1 mouse cellular context compared by ENCODE assay signal in genomic region chr7:28442688-28443087, GRCm38 (mm10).
TF ChIP-seq lines count a peak whose summit lies in the region.

No protein-coding gene starts in this region.

TF ChIP-seq in CH12.LX, 34 proteins besides CTCF, POLR2A, EP300 and RAD21 (continued from another document):
- TF ChIP-seq ETS1 (conservative IDR thresholded peaks at IDR 0.05; ENCODE audit: low read depth, low read length) (peak; percentile 58), MAFK (IDR thresholded peaks at IDR 0.05; ENCODE audit: insufficient replicate concordance, low read length) (no peak), SIN3A (IDR thresholded peaks at IDR 0.05; ENCODE audit: low read length) (peak; percentile 79), MYC (IDR thresholded peaks at IDR 0.05; ENCODE audit: low read depth, low read length) (no peak), ZNF384 (IDR thresholded peaks at IDR 0.05; ENCODE audit: low read depth, low read length) (0 out of 2 replicates have a peak, but pooled peaks have one; percentile 1), USF1 (IDR thresholded peaks at IDR 0.05; ENCODE audit: low read depth, low read length) (no peak), E2F4 (IDR thresholded peaks at IDR 0.05; ENCODE audit: insufficient replicate concordance, low read depth, low read length) (no peak), MXI1 (IDR thresholded peaks at IDR 0.05; ENCODE audit: low read depth, low read length) (peak; percentile 90), ELF1 (IDR thresholded peaks at IDR 0.05; ENCODE audit: low read depth, low read length) (peak; percentile 83), MEF2A (IDR thresholded peaks at IDR 0.05; ENCODE audit: borderline replicate concordance, low read depth, low read length) (peak; percentile 78; the same call in 1 of the 2 replicates), RCOR1 (conservative IDR thresholded peaks at IDR 0.05; ENCODE audit: low read depth, low read length) (peak; percentile 38; the same call in 1 of the 2 replicates), PAX5 (IDR thresholded peaks at IDR 0.05; ENCODE audit: low read length) (no peak), TCF12 (IDR thresholded peaks at IDR 0.05; ENCODE audit: low read depth, low read length) (no peak), ZMIZ1 (IDR thresholded peaks at IDR 0.05; ENCODE audit: low read depth, low read length) (no peak), IRF4 (IDR thresholded peaks at IDR 0.05; ENCODE audit: low read depth, low read length) (peak; percentile 97), POLR2AphosphoS2 (IDR thresholded peaks at IDR 0.05; ENCODE audit: low read depth, low read length) (no peak), USF2 (conservative IDR thresholded peaks at IDR 0.05; ENCODE audit: low read depth, low read length) (no peak), ZC3H11A (IDR thresholded peaks at IDR 0.05; ENCODE audit: low read depth, low read length) (no peak)
TF ChIP-seq in CH12.LX: peak in this region for 10.
